Mouse (Mus musculus) ES-E14 (cell line): ENCODE data around the gene Cacna1e. TPM values are rescaled to one million over a fixed set of nuclear protein-coding genes. Genes with fewer than 3 reads are reported as not detected.

Source experiments
- DNase-seq: peaks from one replicate; pipeline ENCODE4 v3.0.0-alpha.2; 2013; ENCODE audit warnings: low read depth, low spot score
- H3K27ac ChIP-seq: 2 replicates; pipeline ENCODE4 v1.5.1; 2012; ENCODE audit warnings: low read depth, mild to moderate bottlenecking, low read length, moderate library complexity, mixed read lengths; ENCODE audit not compliant: poor library complexity, insufficient read depth, severe bottlenecking
- H3K36me3 ChIP-seq: 2 replicates; pipeline ENCODE4 v1.6.1; 2012; ENCODE audit warnings: mild to moderate bottlenecking, low read length, moderate library complexity, mixed read lengths; ENCODE audit not compliant: control insufficient read depth, poor library complexity, insufficient read depth, severe bottlenecking
- H3K4me1 ChIP-seq, 2 experiments: fragments of 150-350 bp in 1 of 2; sonication (generic) in 1 of 2; 2 replicates each; pipeline ENCODE4 v1.6.1; 2012; ENCODE audit warnings: low read length in 2 of 2, mild to moderate bottlenecking in 1 of 2, mixed read lengths in 1 of 2; ENCODE audit not compliant: control insufficient read depth in 2 of 2, insufficient read depth in 2 of 2, poor library complexity in 1 of 2
- H3K4me3 ChIP-seq, 2 experiments: fragments of 150-350 bp in 1 of 2; sonication (generic) in 1 of 2; 2 replicates each; pipeline ENCODE4 v1.5.1; 2012; ENCODE audit warnings: low read length in 2 of 2, low read depth in 1 of 2, mild to moderate bottlenecking in 1 of 2, mixed read lengths in 1 of 2; ENCODE audit not compliant: insufficient read depth in 1 of 2, poor library complexity in 1 of 2, severe bottlenecking in 1 of 2
- H3K9ac ChIP-seq: 2 replicates; pipeline ENCODE4 v1.6.1; 2012; ENCODE audit warnings: low read depth, mild to moderate bottlenecking, low read length, mixed read lengths; ENCODE audit not compliant: poor library complexity, insufficient read depth, severe bottlenecking
- H3K9me3 ChIP-seq: fragments of 150-350 bp; sonication (generic); 2 replicates; pipeline ENCODE4 v1.6.1; 2012; ENCODE audit warnings: low read depth, mild to moderate bottlenecking, low read length; ENCODE audit not compliant: control insufficient read depth, insufficient read depth
- CHD2 ChIP-seq: IDR thresholded peaks from 2 replicates; pipeline ENCODE4 v1.6.1; 2014; ENCODE audit warnings: mild to moderate bottlenecking, low read depth, low read length, inconsistent platforms
- HCFC1 ChIP-seq: IDR thresholded peaks from 2 replicates; pipeline ENCODE4 v1.6.1; 2012; ENCODE audit warnings: low read length, inconsistent platforms, borderline replicate concordance; ENCODE audit not compliant: insufficient read depth
- MAFK ChIP-seq: IDR thresholded peaks from 2 replicates; pipeline ENCODE4 v1.6.1; 2014; ENCODE audit warnings: mild to moderate bottlenecking, low read depth, low read length, inconsistent platforms; ENCODE audit not compliant: insufficient read depth
- ZC3H11A ChIP-seq: IDR thresholded peaks from 2 replicates; pipeline ENCODE4 v1.6.1; 2012; ENCODE audit warnings: low read depth, mild to moderate bottlenecking, inconsistent platforms, low read length, borderline replicate concordance
- ZNF384 ChIP-seq: IDR thresholded peaks from 2 replicates; pipeline ENCODE4 v1.6.1; 2012; ENCODE audit warnings: low read depth, low read length, inconsistent platforms
- in situ Hi-C, 2 experiments: fragments of 600-800 bp; cut with MboI; formaldehyde crosslinking; loops; one replicate each; pipeline ENCODE4 v1.15.1; 2025; ENCODE audit warnings: low sequenced_read_pairs in 2 of 2, inconsistent platforms in 1 of 2; ENCODE audit not compliant: unreplicated experiment in 2 of 2
- total RNA-seq: library from RNA; depleted of rRNA; stranded (reverse); fragments of 300-350 nt; gene quantifications from 2 replicates; pipeline ENCODE4 v1.2.3, GENCODE M21; 2012

The Cacna1e gene
- total RNA-seq, 1 experiment, result 0.31 TPM

DNA sequence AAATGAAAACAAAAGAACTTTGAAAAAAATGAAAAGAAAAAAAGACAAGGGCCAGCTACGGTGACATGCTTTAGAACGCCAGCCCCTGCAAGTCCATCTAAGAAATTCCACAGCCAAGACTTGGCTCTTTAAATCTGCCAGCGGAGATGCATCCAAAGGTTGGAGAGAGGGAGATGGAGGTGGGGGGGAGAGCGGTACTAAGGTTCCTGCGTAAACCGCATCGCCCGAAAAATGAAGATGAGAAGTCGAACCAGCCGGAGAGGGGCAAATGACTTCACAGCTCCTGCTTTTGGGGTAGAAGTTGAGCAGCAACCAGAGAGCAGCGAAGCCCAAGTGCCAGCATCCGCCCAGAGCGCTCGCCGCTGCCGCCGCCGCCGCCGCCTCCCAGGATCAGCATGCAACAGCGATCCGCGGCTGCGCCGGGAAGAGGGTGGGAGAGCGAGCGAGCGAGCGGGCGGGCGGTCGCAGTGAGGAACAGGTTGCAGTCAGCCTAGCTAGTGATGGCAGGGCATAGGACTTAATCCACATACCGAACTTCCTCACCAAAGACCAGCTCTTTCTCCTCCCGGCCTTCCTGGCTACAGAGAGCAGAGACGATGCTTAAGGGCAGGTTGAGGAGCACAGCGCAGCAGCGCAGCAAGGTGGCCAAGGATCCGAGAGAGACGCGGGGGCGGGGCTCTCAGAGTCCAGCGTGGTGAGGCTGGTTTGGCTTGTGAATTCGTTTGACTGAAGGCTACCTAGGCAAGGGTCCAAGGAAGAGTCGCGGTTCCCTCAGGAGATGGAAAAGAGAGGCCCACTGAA is 157.7 kb downstream of the Cacna1e start:
- no peaks in the 10 kb centered on the region; a peak in 2 of 4 replicates for H3K4me1 ChIP-seq
- H3K4me3 ChIP-seq, result peak overlapping the region; percentile 3 to 51; a peak in 3 of 4 replicates
- no peak overlapping the region for H3K9ac ChIP-seq
- H3K36me3 ChIP-seq, result no peaks in the 10 kb centered on the region
- DNase-seq, result no peak
- no peak overlapping the region for H3K27ac ChIP-seq
- in situ Hi-C loops, result loop anchor here (5.0 to 25.0 kb wide), 2 partner anchors 439 to 444 kb away; no protein-coding TSS in a partner anchor
- no peaks in the 10 kb centered on the region for H3K9me3 ChIP-seq
- no peak for TF ChIP-seq HCFC1
- no peak for TF ChIP-seq MAFK

DNA sequence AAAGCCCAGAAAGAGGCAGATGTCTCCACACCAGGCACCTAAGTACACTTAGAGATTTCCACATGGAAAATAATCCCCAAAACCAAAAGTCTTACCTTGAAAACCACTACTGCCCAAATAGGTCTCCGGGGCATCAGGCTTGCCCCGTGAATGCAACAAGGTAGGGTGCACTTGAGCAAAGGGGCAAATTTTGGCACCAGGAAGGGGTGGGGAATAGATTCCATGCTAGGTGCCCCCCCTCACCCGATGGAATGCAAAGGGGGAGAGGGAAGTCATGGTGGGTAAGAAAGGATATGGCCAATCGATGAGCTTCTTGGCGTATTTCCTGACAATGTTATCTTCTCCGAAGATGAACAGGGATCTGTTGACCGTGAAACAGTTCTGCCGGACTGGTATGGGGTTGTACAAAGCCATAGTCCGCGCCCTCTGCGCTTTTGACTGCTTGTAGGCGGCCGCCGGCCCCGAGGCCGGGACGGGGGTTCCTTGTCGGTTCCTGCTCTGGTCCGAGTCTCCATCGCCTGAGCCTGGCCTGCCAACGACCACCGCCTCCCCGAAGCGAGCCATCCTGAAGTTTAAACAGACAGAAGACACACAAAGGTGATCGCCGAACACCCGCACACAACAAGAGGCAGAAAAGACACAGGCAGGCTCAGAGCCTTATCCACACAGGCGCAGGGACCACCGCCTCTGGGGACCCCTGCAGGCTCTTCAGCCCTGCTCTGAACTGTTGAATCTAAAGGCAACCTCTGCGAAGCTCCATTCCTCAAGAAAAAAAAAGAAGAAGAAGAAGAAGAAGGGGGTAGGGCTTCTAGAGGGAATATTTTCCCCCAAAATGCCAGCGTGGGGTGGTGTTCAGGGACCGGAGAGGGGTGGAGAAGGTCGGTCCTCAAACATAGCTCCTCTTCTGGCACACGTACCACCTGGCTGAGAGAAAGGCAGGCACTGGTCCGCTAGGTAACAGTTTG is 158.7 kb downstream of the Cacna1e start:
- Histone ChIP-seq H3K36me3 (no peaks in the 10 kb centered on the region), H3K9ac (no peak overlapping the region), H3K4me1 (no peaks in the 10 kb centered on the region; a peak in 2 of 4 replicates), H3K4me3 (peak overlapping the region; percentile 36 to 44; a peak in 2 of 4 replicates), H3K27ac (no peak overlapping the region), H3K9me3 (no peaks in the 10 kb centered on the region)
- in situ Hi-C loops, result loop anchor here (5.0 to 25.0 kb wide), 2 partner anchors 438 to 443 kb away; no protein-coding TSS in a partner anchor
- DNase-seq, result no peak
- TF ChIP-seq ZNF384 (no peak), HCFC1 (no peak), MAFK (no peak), CHD2 (no peak), ZC3H11A (no peak)

DNA sequence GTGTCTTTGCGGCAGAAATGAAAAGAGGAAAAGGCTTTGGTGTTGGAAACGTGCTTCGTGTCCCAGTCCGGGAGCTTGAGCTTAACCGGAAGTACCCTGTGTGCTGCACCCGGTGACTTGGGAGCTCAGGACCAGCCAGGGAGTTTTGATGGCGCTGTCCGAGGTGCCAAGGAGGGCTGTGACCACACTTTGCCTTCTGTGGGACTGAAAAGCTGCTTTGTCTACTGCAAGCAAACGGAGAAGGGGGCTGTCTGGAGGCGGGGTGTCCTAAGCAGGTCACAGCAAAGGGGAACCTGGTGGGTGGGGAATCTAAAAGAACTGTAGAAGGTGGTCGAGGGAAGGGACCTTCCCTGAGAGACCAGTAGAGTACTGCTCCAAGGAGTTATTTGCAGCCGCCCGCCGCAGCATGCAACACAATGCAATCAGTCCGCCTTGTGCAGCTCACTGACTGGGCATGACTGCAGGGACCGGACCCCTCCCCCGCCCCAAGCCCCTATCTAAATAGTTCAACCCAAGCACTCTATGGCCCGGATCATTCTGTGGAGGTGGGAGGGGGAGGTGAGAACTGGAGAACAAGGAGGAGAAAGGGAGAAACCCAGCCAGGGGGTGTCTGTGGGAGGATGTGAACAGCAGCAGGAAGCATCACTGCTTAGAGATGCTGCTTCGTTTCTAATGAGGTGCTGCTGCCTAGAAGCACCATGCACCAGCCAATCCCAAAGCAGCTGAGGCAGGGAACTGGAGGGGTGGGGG is 160.6 kb downstream of the Cacna1e start:
- peak overlapping the region in 1 of 2 experiments; percentile 38; a peak in 1 of 4 replicates for H3K4me3 ChIP-seq
- in situ Hi-C loops, result no loop called here

GRCm38 (mm10) chr1:154723078-154723477 is 161.2 kb downstream of the Cacna1e start:
- TF ChIP-seq HCFC1 (no peak), CHD2 (no peak), MAFK (no peak), ZC3H11A (no peak), ZNF384 (no peak)
- Histone ChIP-seq H3K27ac (no peak overlapping the region), H3K36me3 (no peaks in the 10 kb centered on the region), H3K9me3 (no peaks in the 10 kb centered on the region), H3K4me3 (peak overlapping the region in 1 of 2 experiments; percentile 38; a peak in 1 of 4 replicates), H3K9ac (no peak overlapping the region), H3K4me1 (no peaks in the 10 kb centered on the region; a peak in 2 of 4 replicates)
- in situ Hi-C loops, result no loop called here
- no peak for DNase-seq

More for the DNA sequence above, 160.6 kb downstream of the Cacna1e start:
- no peak overlapping the region for H3K9ac ChIP-seq
- DNase-seq, result peak; percentile 50
- TF ChIP-seq HCFC1 (no peak), ZC3H11A (no peak), CHD2 (no peak), MAFK (no peak), ZNF384 (no peak)
- no peaks in the 10 kb centered on the region; a peak in 2 of 4 replicates for H3K4me1 ChIP-seq
- no peaks in the 10 kb centered on the region for H3K9me3 ChIP-seq
- H3K27ac ChIP-seq, result no peak overlapping the region
- H3K36me3 ChIP-seq, result no peaks in the 10 kb centered on the region
